Mouse (Mus musculus): ENCODE results near the gene Nek5. TPM values are rescaled to one million over a fixed set of nuclear protein-coding genes. Genes with fewer than 3 reads are reported as not detected.

Nek5 gene
- polyA plus RNA-seq, 1 experiment from 2014 or later = not detected

DNA sequence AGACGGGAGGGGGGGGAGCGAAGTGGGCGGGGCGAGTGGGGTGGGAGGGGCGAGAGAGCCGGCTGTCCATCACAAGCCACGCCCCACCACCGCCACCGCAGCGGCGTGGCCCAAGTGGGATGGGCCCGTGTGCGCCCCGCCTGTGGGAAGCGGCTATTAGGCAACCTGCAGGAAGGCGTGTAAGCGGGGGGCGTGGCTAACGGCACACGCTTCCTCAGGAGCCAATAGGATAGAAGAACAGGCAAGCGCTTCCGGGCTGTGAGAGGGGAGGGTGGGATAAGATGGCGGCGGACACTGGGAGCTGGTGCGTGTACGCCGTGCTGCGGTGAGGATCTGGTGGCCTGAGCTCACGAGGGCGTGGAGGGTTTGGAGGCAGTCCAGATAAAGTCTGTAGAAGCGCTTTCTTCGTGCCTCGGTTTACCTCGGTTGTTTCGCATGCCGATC, 64.4 kb downstream of the Nek5 start, which contains the start of gene Alg11:
Gene Alg11 (plus strand): TSS at position 276 of the 444 bp plus-strand sequence.
- peaks cover 37% of the 10 kb centered on the region for H3K36me3 ChIP-seq (replicated peaks)
- DNase-seq (ENCODE audit: extremely low spot score, low spot score) = peak; percentile 95
- WGBS = 0% methylated on average over 33 of the region's 36 CpGs
- peaks cover 31% of the 10 kb centered on the region for H3K27me3 ChIP-seq (ENCODE audit: poor library complexity, severe bottlenecking)
- H3K27ac ChIP-seq = peak within 1 kb of the TSS; percentile 86
- H3K9me3 ChIP-seq = peaks cover 1% of the 10 kb centered on the region; the same call in 1 of the 2 replicates
- H3K4me3 ChIP-seq = peak within 1 kb of the TSS; percentile 72
- peaks cover 24% of the 10 kb centered on the region for H3K4me1 ChIP-seq

DNA sequence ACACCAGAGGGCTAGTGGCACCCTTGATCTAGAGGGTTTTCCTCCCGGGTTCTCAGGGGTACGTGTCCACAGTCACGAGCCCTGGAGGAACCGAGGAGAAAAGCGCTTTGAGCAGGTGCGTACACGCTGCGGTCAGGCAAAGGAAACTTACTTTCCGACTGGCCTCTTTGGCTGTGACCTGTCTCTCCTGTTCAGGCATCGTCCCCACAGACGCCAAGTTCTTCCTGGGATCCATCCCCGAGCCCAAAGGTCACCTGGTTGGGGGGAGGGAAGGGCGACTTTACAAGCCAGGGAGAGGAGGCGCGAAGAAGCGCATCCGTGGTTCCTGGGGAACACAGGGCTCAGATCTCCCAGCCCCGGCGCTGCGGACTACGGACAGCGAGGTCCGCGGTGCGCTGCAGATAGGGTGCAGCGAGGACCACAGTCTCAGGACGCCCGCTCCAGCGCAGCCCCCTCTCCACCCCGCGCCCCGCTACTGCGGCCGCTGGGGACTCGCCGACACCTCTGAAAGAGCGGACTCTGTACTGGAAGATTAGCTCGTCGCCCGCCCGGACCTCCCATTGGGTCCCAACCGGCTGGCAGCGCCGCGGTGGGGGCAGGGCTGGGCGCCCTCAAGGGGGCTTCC, 64.9 kb downstream of the Nek5 start, which contains the start of gene Atp7b:
Gene Atp7b (minus strand): TSS at position 485 of the 625 bp plus-strand sequence.
- DNase-seq (ENCODE audit: extremely low spot score, low spot score) = no peak

DNA sequence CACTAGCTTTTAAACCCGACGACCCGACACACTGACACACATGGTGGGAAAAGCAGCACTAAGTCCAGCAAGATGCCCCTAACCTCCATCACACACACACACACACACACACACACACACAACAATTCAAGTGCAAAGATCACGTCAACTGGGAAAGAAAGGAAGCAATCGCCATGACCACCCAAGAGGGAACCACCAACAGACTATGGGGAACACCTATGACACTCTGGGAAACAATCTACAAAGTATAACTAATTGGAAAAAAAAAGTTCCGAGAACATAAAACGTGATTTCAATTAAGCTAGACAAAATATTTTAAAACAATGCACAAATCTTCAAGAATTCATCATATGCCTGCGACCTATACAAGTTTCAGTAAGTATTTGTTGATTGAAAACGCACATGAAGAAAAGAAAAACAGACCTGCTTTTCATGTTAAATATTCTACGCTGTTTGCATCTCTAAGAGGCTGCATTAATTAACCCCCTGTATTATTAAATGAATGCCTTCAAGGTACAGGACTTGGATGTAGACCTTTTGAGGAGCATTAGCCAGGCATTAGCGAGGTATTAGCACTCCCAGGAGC, 65.6 kb downstream of the Nek5 start:
- Histone ChIP-seq H3K4me1 (peaks cover 24% of the 10 kb centered on the region), H3K4me3 (peak overlapping the region; percentile 72), H3K36me3 (replicated peaks) (peaks cover 25% of the 10 kb centered on the region), H3K27me3 (ENCODE audit: poor library complexity, severe bottlenecking) (peaks cover 31% of the 10 kb centered on the region), H3K27ac (peak overlapping the region; percentile 86), H3K9me3 (no peaks in the 10 kb centered on the region)
- DNase-seq (ENCODE audit: extremely low spot score, low spot score) = no peak
- WGBS = 39% methylated on average over 11 of the region's 11 CpGs

More for the DNA sequence above, 64.9 kb downstream of the Nek5 start, which contains the start of gene Atp7b:
- peaks cover 24% of the 10 kb centered on the region for H3K4me1 ChIP-seq
- peak within 1 kb of the TSS; percentile 72 for H3K4me3 ChIP-seq
- peaks cover 32% of the 10 kb centered on the region for H3K36me3 ChIP-seq (replicated peaks)
- H3K9me3 ChIP-seq = no peaks in the 10 kb centered on the region
- H3K27ac ChIP-seq = peak within 1 kb of the TSS; percentile 86
- H3K27me3 ChIP-seq (ENCODE audit: poor library complexity, severe bottlenecking) = peaks cover 31% of the 10 kb centered on the region
- under 1% methylated on average over 45 of the region's 46 CpGs for WGBS

DNA sequence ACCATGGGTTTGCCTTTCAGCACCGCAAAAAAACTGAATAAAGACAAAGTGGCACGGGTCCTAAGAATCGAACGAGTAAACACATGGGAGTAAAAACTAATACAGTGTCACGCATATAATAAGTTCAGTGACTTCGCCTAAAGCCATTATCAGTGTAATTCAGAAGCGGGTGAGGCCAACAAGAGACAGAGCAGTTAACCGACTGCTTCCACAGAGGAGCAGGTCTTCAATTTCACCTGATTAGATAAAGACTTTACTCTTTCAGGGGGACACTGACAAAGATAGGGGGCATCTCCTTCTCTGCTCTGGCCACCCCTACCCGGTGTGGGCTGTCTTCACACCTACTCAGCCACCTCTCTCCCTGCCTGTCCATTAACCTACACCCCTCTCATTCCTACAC, 66.5 kb downstream of the Nek5 start:
- WGBS = 79% methylated on average over 9 of the region's 9 CpGs
- Histone ChIP-seq H3K4me1 (peaks cover 24% of the 10 kb centered on the region), H3K9me3 (no peaks in the 10 kb centered on the region), H3K27ac (no peak overlapping the region), H3K36me3 (replicated peaks) (peaks cover 16% of the 10 kb centered on the region), H3K27me3 (ENCODE audit: poor library complexity, severe bottlenecking) (peaks cover 31% of the 10 kb centered on the region), H3K4me3 (no peak overlapping the region)
- DNase-seq (ENCODE audit: extremely low spot score, low spot score) = no peak

DNA sequence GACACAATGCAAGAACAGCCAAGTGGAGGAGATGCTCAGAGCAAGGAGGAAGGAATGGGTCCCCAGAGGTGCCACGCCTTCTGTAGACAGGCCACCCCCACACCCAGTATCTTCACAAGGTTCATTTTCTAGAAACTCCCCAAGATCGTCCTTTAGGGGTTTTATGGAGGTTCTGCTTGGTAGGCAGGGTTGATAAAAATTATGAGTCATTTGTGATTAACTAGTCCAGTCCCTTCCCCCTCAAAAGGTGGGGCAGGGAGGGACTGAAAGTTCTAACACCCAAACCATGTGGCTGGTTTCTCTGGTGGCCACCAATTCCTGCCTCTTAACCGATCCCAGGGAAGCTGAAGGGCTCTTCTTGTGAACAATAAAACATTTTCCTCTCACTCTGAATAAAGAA, 68.0 kb downstream of the Nek5 start:
- H3K4me3 ChIP-seq = no peak overlapping the region
- H3K27me3 ChIP-seq (ENCODE audit: poor library complexity, severe bottlenecking) = peaks cover 31% of the 10 kb centered on the region
- no peak for DNase-seq (ENCODE audit: extremely low spot score, low spot score)
- no peak overlapping the region for H3K27ac ChIP-seq
- H3K36me3 ChIP-seq (replicated peaks) = peaks cover under 1% of the 10 kb centered on the region; the same call in 1 of the 2 replicates
- H3K9me3 ChIP-seq = no peaks in the 10 kb centered on the region
- H3K4me1 ChIP-seq = peaks cover 23% of the 10 kb centered on the region
- WGBS = 85% methylated on average over 3 of the region's 3 CpGs

DNA sequence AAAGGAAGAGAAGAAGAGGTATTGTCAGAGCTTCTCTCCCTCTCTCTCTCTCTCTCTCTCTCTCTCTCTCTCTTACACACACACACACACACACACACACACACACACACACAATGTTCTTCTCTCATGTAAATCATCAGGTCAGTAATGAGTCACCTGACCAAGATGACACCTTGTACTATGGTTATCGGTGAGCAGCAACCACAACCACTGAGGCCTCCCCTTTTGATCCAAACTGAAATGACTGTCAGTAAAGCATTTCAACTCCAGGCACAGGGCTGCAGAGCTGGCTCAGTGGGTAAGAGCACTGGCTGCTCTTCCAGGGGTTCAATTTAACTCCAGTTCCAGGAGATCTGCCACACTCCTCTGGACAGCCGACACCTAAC, 69.4 kb downstream of the Nek5 start:
- no peak for DNase-seq (ENCODE audit: extremely low spot score, low spot score)
- Histone ChIP-seq H3K4me3 (no peak overlapping the region), H3K4me1 (peaks cover 14% of the 10 kb centered on the region), H3K27me3 (ENCODE audit: poor library complexity, severe bottlenecking) (peaks cover 31% of the 10 kb centered on the region), H3K36me3 (replicated peaks) (no peaks in the 10 kb centered on the region), H3K9me3 (no peaks in the 10 kb centered on the region), H3K27ac (no peak overlapping the region)
- WGBS = 97% methylated on average over 2 of the region's 2 CpGs

DNA sequence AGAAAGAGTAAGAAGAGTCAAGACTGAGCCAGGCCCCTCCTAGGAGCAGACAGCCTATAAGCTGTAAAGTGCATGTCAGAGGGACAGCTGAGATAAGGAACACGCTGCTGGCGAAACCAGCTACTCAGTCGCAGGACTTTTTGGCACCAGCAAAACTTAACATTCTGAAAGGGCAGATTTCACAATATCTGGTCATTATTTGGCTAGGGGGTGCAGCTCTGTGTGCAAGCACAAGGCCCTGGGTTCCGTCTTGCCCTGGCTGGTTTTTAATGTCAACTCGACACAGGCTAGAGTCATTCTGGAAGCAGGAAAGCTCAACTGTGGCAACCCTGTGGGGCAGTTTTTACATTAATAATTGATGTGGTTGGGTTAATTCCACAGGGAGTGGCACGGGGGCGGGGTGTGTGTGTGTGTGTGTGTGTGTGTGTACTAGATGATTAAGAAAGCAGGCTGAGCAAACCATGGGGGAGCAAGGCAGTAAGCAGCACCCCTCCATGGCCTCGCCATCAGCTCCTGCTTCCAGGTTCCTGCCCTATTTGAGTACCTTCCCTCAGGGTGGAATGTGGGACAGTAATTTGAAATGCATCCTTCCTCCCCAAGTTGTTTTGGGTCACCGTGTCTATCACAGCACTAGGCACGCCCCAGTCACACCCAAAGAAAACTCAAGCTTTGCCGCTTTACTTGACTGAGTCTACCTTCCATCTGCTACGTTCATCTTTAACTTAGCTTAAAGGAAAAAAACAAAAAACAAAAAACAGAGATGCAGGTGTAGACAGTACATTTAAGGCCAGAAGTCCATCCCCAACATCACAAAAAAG, 70.0 kb downstream of the Nek5 start:
- DNase-seq (ENCODE audit: extremely low spot score, low spot score) = no peak
- Histone ChIP-seq H3K9me3 (no peaks in the 10 kb centered on the region), H3K4me1 (peaks cover 14% of the 10 kb centered on the region), H3K27me3 (ENCODE audit: poor library complexity, severe bottlenecking) (peaks cover 31% of the 10 kb centered on the region), H3K36me3 (replicated peaks) (no peaks in the 10 kb centered on the region), H3K4me3 (no peak overlapping the region), H3K27ac (no peak overlapping the region)
- whole genome bisulfite sequencing = 90% methylated on average over 12 of the region's 12 CpGs

DNA sequence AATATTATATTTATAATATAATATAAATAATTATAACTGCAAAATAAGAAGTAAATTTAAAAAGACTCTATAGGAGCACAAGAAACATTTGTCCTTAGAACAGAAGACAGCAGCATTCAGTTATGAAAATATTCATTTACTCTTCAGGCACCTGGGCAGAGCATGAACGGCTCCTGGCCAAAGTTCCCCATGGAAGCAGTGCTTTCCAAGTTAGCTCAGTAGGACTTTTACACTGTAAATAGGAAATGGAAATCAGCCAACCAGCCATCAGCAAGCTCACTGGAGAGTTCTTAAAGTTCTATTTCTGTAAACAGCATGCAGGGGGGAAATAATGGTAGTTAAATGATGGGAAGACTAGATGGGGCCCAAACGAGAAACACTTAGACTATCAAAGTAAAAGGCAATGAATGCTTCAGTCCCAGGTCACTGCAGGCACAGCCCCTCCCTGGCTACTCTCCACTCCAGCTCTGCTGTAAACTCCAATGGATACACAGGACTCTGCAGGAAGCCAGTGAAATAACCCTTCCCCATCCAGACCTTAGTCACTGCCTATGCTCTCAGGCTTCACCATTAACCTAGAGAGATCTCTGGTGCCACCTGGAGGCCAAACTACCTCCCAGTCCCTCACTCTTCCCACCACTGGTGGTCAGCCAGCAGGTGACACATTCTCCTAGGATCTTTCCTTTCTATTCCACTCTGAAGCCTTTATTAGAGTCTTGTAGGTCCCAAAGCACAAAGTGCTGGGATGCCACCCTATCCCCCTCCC, 77.0 kb downstream of the Nek5 start:
- DNase-seq (ENCODE audit: extremely low spot score, low spot score) = peak; percentile 29
- Histone ChIP-seq H3K27ac (no peak overlapping the region), H3K4me1 (peaks cover 9% of the 10 kb centered on the region; the same call in 1 of the 2 replicates), H3K9me3 (no peaks in the 10 kb centered on the region), H3K36me3 (replicated peaks) (no peaks in the 10 kb centered on the region), H3K4me3 (no peak overlapping the region), H3K27me3 (ENCODE audit: poor library complexity, severe bottlenecking) (no peaks in the 10 kb centered on the region)
- WGBS = 74% methylated on average over 2 of the region's 2 CpGs

DNA sequence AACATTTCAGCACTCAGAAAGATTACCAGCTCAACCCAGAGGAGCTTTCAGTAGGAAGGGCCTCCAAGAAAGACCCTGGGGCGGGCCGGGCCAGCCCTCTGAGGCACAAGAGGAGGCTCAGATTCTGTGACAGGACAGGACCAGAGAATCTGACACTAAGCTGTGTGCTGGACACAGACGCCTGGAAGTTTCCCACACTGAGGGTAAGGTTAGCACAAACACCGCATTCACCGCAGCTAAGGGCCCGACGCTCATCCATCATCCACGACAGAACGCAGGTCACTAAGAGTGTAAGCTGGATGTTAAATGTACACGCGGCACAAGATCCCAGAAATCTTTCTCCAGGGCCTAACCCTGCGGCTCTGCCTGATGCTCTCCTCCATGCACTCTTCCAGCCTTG, 81.1 kb downstream of the Nek5 start:
- Histone ChIP-seq H3K27ac (no peak overlapping the region), H3K27me3 (ENCODE audit: poor library complexity, severe bottlenecking) (peaks cover 13% of the 10 kb centered on the region), H3K4me3 (no peak overlapping the region), H3K9me3 (no peaks in the 10 kb centered on the region), H3K36me3 (replicated peaks) (no peaks in the 10 kb centered on the region), H3K4me1 (peaks cover 23% of the 10 kb centered on the region)
- WGBS = 72% methylated on average over 12 of the region's 12 CpGs
- no peak for DNase-seq (ENCODE audit: extremely low spot score, low spot score)

DNA sequence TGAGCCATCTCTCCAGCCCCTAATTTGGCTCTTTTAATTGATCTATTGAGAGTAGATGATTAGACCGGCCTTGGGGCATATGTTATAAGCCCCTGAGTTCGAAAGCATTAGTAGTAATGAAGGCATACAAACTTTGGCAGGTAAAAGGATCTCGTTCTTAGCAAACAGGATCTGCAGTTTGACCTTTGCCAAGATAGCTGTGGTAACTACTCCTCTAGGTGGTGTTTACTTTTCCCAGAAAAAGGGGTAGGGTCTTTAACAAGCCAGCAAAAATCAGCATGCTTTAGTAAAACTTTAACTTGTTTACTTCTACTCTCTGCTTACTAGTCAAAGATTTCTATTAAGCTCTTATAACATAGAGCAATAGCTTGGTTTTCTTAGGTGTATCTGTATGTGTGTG, 82.3 kb downstream of the Nek5 start:
- H3K27ac ChIP-seq = no peak overlapping the region
- H3K27me3 ChIP-seq (ENCODE audit: poor library complexity, severe bottlenecking) = peaks cover 13% of the 10 kb centered on the region
- H3K4me1 ChIP-seq = peaks cover 23% of the 10 kb centered on the region
- no peaks in the 10 kb centered on the region for H3K36me3 ChIP-seq (replicated peaks)
- no peak overlapping the region for H3K4me3 ChIP-seq
- WGBS = 87% methylated on average over 3 of the region's 3 CpGs
- no peak for DNase-seq (ENCODE audit: extremely low spot score, low spot score)
- H3K9me3 ChIP-seq = no peaks in the 10 kb centered on the region

DNA sequence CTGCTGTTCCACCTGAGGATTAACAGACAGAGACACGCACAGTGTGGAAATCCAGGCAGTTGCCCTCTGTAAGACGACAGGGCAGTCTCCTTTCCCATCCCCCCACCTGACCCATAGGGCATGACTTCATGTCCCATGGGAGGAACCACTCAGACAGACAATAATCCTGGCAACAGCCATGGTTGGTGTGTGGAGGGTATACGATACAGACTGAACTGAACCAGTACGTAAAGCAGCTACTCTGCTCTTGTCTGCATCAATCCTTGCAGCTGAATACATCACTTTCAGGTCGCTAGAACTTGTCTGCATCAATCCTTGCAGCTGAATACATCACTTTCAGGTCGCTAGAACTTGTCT, 84.7 kb downstream of the Nek5 start:
- peaks cover 23% of the 10 kb centered on the region for H3K4me1 ChIP-seq
- no peak for DNase-seq (ENCODE audit: extremely low spot score, low spot score)
- H3K27me3 ChIP-seq (ENCODE audit: poor library complexity, severe bottlenecking) = peaks cover 13% of the 10 kb centered on the region
- 38% methylated on average over 6 of the region's 6 CpGs for WGBS
- no peak overlapping the region for H3K4me3 ChIP-seq
- H3K36me3 ChIP-seq (replicated peaks) = no peaks in the 10 kb centered on the region
- no peak overlapping the region for H3K27ac ChIP-seq
- no peaks in the 10 kb centered on the region for H3K9me3 ChIP-seq

DNA sequence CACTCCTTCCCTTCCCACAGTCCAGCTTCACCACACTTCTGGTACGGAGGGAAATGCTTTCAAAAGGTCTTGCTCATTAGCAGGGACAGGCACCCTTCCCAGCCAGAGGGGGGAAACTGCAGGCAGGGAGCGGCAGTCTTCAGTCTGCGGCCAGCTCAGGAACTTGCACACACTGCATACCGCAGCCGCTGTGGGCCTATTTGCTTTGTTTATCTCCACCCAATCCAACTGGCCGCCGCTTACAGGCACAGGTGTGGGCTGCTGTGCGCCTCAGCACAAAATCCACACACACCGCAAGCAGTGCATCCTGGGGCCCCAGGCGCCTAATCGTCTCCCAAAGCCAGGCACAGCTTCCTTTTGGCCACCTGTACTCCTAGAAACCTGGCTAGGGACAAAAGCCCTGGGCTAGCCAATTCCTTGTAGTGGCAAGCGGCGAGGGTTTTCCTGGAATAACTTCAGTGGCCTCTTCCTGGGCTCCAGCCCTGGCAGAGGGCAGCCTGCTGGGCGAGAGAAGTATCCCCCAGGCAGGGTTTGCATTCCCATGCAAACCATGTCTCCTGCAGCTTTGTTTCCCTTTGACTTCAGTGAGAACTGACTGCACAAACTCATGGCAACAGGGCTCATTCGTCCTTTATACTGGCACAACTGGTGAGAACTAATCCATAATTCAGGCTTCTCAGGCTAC, 85.2 kb downstream of the Nek5 start:
- H3K4me3 ChIP-seq = peak overlapping the region; percentile 22
- DNase-seq (ENCODE audit: extremely low spot score, low spot score) = no peak
- 8% methylated on average over 15 of the region's 15 CpGs for WGBS
- H3K36me3 ChIP-seq (replicated peaks) = no peaks in the 10 kb centered on the region
- H3K4me1 ChIP-seq = peaks cover 23% of the 10 kb centered on the region
- no peaks in the 10 kb centered on the region for H3K9me3 ChIP-seq
- peak overlapping the region; percentile 56 for H3K27ac ChIP-seq
- H3K27me3 ChIP-seq (ENCODE audit: poor library complexity, severe bottlenecking) = peaks cover 13% of the 10 kb centered on the region

All from forebrain, embryonic 10.5 days (tissue).